Mouse (Mus musculus) heart, postnatal 0 days (tissue): ENCODE measurements around the gene Cd3e.

Experiments used
- CTCF ChIP-seq: IDR thresholded peaks from 2 replicates; pipeline ENCODE4 v1.5.1; 2016; ENCODE audit warnings: antibody characterized with exemption, control low read depth, low read depth
- EP300 ChIP-seq: IDR thresholded peaks from 2 replicates; pipeline ENCODE4 v1.6.1; 2016; ENCODE audit warnings: antibody characterized with exemption, low read depth

- TF ChIP-seq CTCF (no peak), EP300 (no peak)
Measured at GRCm38 (mm10) chr9:44981104-44981503, 28.3 kb downstream of the Cd3e start.
